Mouse (Mus musculus) embryonic facial prominence, embryonic 15.5 days (tissue): Measurements from ENCODE around the gene Olfr810. TPM values are rescaled to one million over a fixed set of nuclear protein-coding genes. Genes with fewer than 3 reads are reported as not detected.

Source experiments
- ATAC-seq: fragments of 200-750 bp; cut with Nextera tagmentation; 2 replicates; pipeline ENCODE4 v1.8.0; 2017; ENCODE audit warnings: low read depth, moderate TSS enrichment; ENCODE audit not compliant: insufficient number of reproducible peaks, low FRiP score, low TSS enrichment
- H3K27ac ChIP-seq: fragments of 300-500 bp; sonication (generic); replicated peaks from 2 replicates; pipeline ENCODE4 v1.5.1; 2015; ENCODE audit warnings: mild to moderate bottlenecking, inconsistent platforms
- H3K27me3 ChIP-seq: fragments of 300-500 bp; sonication (generic); 2 replicates; pipeline ENCODE4 v1.6.1; 2015; ENCODE audit warnings: inconsistent platforms
- H3K36me3 ChIP-seq: fragments of 300-500 bp; sonication (generic); 2 replicates; pipeline ENCODE4 v1.6.1; 2015; ENCODE audit warnings: mild to moderate bottlenecking, inconsistent platforms
- H3K4me1 ChIP-seq: fragments of 300-500 bp; sonication (generic); 2 replicates; pipeline ENCODE4 v1.6.1; 2015; ENCODE audit warnings: inconsistent platforms
- H3K4me2 ChIP-seq: fragments of 300-500 bp; sonication (generic); replicated peaks from 2 replicates; pipeline ENCODE4 v1.6.1; 2015; ENCODE audit warnings: mild to moderate bottlenecking, inconsistent platforms
- H3K4me3 ChIP-seq: fragments of 300-500 bp; sonication (generic); replicated peaks from 2 replicates; pipeline ENCODE4 v1.5.1; 2015; ENCODE audit warnings: mild to moderate bottlenecking, inconsistent platforms
- H3K9ac ChIP-seq: fragments of 300-500 bp; sonication (generic); 2 replicates; pipeline ENCODE4 v1.6.1; 2015; ENCODE audit warnings: inconsistent platforms
- H3K9me3 ChIP-seq: fragments of 300-500 bp; sonication (generic); replicated peaks from 2 replicates; pipeline ENCODE4 v1.6.1; 2016; ENCODE audit warnings: inconsistent platforms
- WGBS: fragments of 180-500 bp; shearing (Covaris S2); methylation state at CpG from one replicate; pipeline ENCODE4 v1.1.7; 2015; 5-methylcytosine and 5-hydroxymethylcytosine counted together
- polyA plus RNA-seq: library from polyadenylated mRNA; unstranded; fragments of >200 nt; fragmentation: Nextera tagmentation; extraction: Ambion mirVana; gene quantifications from 2 replicates; pipeline ENCODE4 v1.2.1, GENCODE M21; 2015

Olfr810 gene
- polyA plus RNA-seq: 0.26 and 0.44 TPM in 2 replicates

DNA sequence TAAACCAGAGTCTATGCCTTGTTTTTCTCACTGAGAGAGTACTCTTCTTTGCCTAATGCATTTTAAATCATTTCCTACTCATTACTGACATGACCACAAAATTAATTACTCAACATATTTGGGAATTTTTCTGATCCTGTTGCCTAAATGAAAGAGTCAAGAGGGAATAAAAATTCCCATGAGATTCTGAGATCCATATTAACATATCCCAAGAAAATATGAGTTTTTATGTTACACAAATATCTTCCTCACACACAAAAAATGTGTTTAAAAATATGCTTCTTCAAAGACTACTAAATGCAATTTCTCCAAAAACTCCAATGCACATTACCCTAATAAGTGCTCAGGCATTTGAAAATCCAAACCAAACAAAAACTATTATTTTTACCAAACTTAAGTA lies at the start of gene Olfr810:
Olfr810 (minus strand) TSS at position 101 of the 400 bp plus-strand sequence.
- H3K4me2 ChIP-seq: no peak within 1 kb of the TSS
- H3K4me3 ChIP-seq: no peak within 1 kb of the TSS
- no peak for ATAC-seq
- H3K9me3 ChIP-seq: no peaks in the 10 kb centered on the region
- no peak within 1 kb of the TSS for H3K27ac ChIP-seq
- H3K9ac ChIP-seq: no peak within 1 kb of the TSS
- H3K27me3 ChIP-seq: no peaks in the 10 kb centered on the region
- H3K4me1 ChIP-seq: no peaks in the 10 kb centered on the region
- H3K36me3 ChIP-seq: no peaks in the 10 kb centered on the region

GRCm38 (mm10) chr10:129804296-129804695 lies 9.6 kb upstream of the Olfr810 start, which contains the start of gene Olfr811:
TSS of gene Olfr811 (minus strand) at chr10:129804396.
- 77% methylated on average over 4 of the region's 4 CpGs for WGBS
- H3K9me3 ChIP-seq: no peaks in the 10 kb centered on the region
- no peaks in the 10 kb centered on the region for H3K27me3 ChIP-seq
- H3K36me3 ChIP-seq: no peaks in the 10 kb centered on the region
- no peak within 1 kb of the TSS for H3K27ac ChIP-seq
- H3K9ac ChIP-seq: no peak within 1 kb of the TSS
- no peak within 1 kb of the TSS for H3K4me2 ChIP-seq
- no peaks in the 10 kb centered on the region for H3K4me1 ChIP-seq
- no peak for ATAC-seq
- no peak within 1 kb of the TSS for H3K4me3 ChIP-seq

GRCm38 (mm10) chr10:129778123-129778522 lies 16.6 kb downstream of the Olfr810 start:
- Histone ChIP-seq H3K4me1 (no peaks in the 10 kb centered on the region), H3K27ac (no peak overlapping the region), H3K9me3 (no peaks in the 10 kb centered on the region), H3K9ac (no peak overlapping the region), H3K4me2 (no peak overlapping the region), H3K4me3 (no peak overlapping the region), H3K27me3 (no peaks in the 10 kb centered on the region), H3K36me3 (no peaks in the 10 kb centered on the region)
- ATAC-seq: no peak

GRCm38 (mm10) chr10:129774338-129774737 lies 20.4 kb downstream of the Olfr810 start, which contains the start of gene Olfr809:
TSS of gene Olfr809 (plus strand) at chr10:129774638.
- H3K27ac ChIP-seq: no peak within 1 kb of the TSS
- no peak within 1 kb of the TSS for H3K4me2 ChIP-seq
- ATAC-seq: no peak
- H3K4me3 ChIP-seq: no peak within 1 kb of the TSS
- H3K9me3 ChIP-seq: no peaks in the 10 kb centered on the region
- no peaks in the 10 kb centered on the region for H3K27me3 ChIP-seq
- no peak within 1 kb of the TSS for H3K9ac ChIP-seq
- no peaks in the 10 kb centered on the region for H3K36me3 ChIP-seq
- H3K4me1 ChIP-seq: no peaks in the 10 kb centered on the region

GRCm38 (mm10) chr10:129765182-129765581 lies 29.5 kb downstream of the Olfr810 start, which contains the start of gene Olfr808:
TSS of gene Olfr808 (plus strand) at chr10:129765482.
- Histone ChIP-seq H3K9ac (no peak within 1 kb of the TSS), H3K4me1 (no peaks in the 10 kb centered on the region), H3K4me2 (no peak within 1 kb of the TSS), H3K9me3 (no peaks in the 10 kb centered on the region), H3K36me3 (no peaks in the 10 kb centered on the region), H3K27ac (no peak within 1 kb of the TSS), H3K4me3 (no peak within 1 kb of the TSS), H3K27me3 (no peaks in the 10 kb centered on the region)
- 85% methylated on average over 1 of the region's 1 CpGs for WGBS
- no peak for ATAC-seq

GRCm38 (mm10) chr10:129757693-129758092 lies 37.0 kb downstream of the Olfr810 start, which contains the start of gene Olfr807:
TSS of gene Olfr807 (minus strand) at chr10:129757793.
- no peaks in the 10 kb centered on the region for H3K36me3 ChIP-seq
- no peak within 1 kb of the TSS for H3K27ac ChIP-seq
- H3K9ac ChIP-seq: no peak within 1 kb of the TSS
- H3K4me3 ChIP-seq: no peak within 1 kb of the TSS
- H3K27me3 ChIP-seq: no peaks in the 10 kb centered on the region
- WGBS: 84% methylated on average over 1 of the region's 1 CpGs
- ATAC-seq: no peak
- H3K4me2 ChIP-seq: no peak within 1 kb of the TSS
- no peaks in the 10 kb centered on the region for H3K9me3 ChIP-seq
- H3K4me1 ChIP-seq: no peaks in the 10 kb centered on the region

DNA sequence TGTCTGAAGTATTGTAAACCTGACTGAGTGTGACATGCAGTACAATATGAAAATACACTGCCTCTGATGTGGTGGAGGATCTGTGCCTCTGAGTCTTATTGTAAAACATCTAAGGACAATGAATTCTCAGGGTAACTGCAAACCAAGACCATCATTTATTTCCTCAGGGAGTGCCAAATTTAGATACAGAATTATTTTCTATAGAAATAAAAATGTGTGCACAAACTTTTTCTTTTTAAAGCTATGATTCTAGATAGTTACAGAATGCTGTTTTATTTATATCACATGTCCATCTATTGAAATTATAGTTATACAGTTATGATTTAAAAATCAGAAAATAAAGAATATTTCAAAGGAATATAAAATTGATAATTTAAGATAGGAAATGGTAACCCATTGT lies 52.9 kb downstream of the Olfr810 start, which contains the start of gene Olfr806:
Olfr806 (minus strand) TSS at position 101 of the 400 bp plus-strand sequence.
- Histone ChIP-seq H3K9ac (no peak within 1 kb of the TSS), H3K27ac (no peak within 1 kb of the TSS), H3K4me3 (no peak within 1 kb of the TSS), H3K9me3 (no peaks in the 10 kb centered on the region), H3K36me3 (no peaks in the 10 kb centered on the region), H3K4me2 (no peak within 1 kb of the TSS), H3K27me3 (no peaks in the 10 kb centered on the region), H3K4me1 (no peaks in the 10 kb centered on the region)
- ATAC-seq: no peak

Other genes with a start within 250 kb of the Olfr810 start
- gene Olfr794, start 227.3 kb downstream of the Olfr810 start, polyA plus RNA-seq: not detected in 2 replicates
- not detected in 2 replicates for gene Olfr796, start 182.3 kb downstream of the Olfr810 start, polyA plus RNA-seq
- gene Olfr798, start 167.0 kb downstream of the Olfr810 start, polyA plus RNA-seq: 0.04 and 0.12 TPM in 2 replicates
- gene Olfr799, start 157.4 kb downstream of the Olfr810 start, polyA plus RNA-seq: not detected in 2 replicates
- not detected in 2 replicates for gene Olfr800, start 137.2 kb downstream of the Olfr810 start, polyA plus RNA-seq
- not detected in 2 replicates for gene Olfr801, start 121.1 kb downstream of the Olfr810 start, polyA plus RNA-seq
- gene Olfr802, start 106.7 kb downstream of the Olfr810 start, polyA plus RNA-seq: 0.03 and 0.07 TPM in 2 replicates
- not detected in 2 replicates for gene Olfr803, start 100.6 kb downstream of the Olfr810 start, polyA plus RNA-seq
- gene Olfr804, start 91.7 kb downstream of the Olfr810 start, polyA plus RNA-seq: not detected in 2 replicates
- gene Olfr805, start 65.5 kb downstream of the Olfr810 start, polyA plus RNA-seq: 0.05 TPM in 1 of 2 replicates, not detected in the other
- gene Olfr806, start 53.0 kb downstream of the Olfr810 start, polyA plus RNA-seq: not detected in 2 replicates
- gene Olfr807, start 37.1 kb downstream of the Olfr810 start, polyA plus RNA-seq: 0.17 TPM in 1 of 2 replicates, not detected in the other
- gene Olfr808, start 29.4 kb downstream of the Olfr810 start, polyA plus RNA-seq: not detected in 2 replicates
- gene Olfr809, start 20.3 kb downstream of the Olfr810 start, polyA plus RNA-seq: 0.17 TPM in 1 of 2 replicates, not detected in the other
- not detected in 2 replicates for gene Olfr811, start 9.5 kb upstream of the Olfr810 start, polyA plus RNA-seq
- 0.13 and 0.41 TPM in 2 replicates for gene Olfr812, start 51.2 kb upstream of the Olfr810 start, polyA plus RNA-seq
- 0.20 and 0.33 TPM in 2 replicates for gene Olfr813, start 60.5 kb upstream of the Olfr810 start, polyA plus RNA-seq
- not detected in 2 replicates for gene Olfr814, start 84.9 kb upstream of the Olfr810 start, polyA plus RNA-seq
- 0.17 TPM in 1 of 2 replicates, not detected in the other for gene Olfr815, start 111.0 kb upstream of the Olfr810 start, polyA plus RNA-seq
- gene Olfr816, start 120.7 kb upstream of the Olfr810 start, polyA plus RNA-seq: not detected in 2 replicates
- gene Olfr818, start 154.2 kb upstream of the Olfr810 start, polyA plus RNA-seq: not detected in 2 replicates
- gene Olfr819, start 172.3 kb upstream of the Olfr810 start, polyA plus RNA-seq: 0.04 TPM in 1 of 2 replicates, not detected in the other
- gene Olfr247, start 181.2 kb upstream of the Olfr810 start, polyA plus RNA-seq: 0.11 TPM in 1 of 2 replicates, not detected in the other
- gene Gm10310, start 190.1 kb upstream of the Olfr810 start, polyA plus RNA-seq: 0.09 TPM in 1 of 2 replicates, not detected in the other
- gene Olfr820, start 217.7 kb upstream of the Olfr810 start, polyA plus RNA-seq: 0.04 and 0.11 TPM in 2 replicates
- not detected in 2 replicates for gene Olfr821, start 235.4 kb upstream of the Olfr810 start, polyA plus RNA-seq